In the genomic region with DNA sequence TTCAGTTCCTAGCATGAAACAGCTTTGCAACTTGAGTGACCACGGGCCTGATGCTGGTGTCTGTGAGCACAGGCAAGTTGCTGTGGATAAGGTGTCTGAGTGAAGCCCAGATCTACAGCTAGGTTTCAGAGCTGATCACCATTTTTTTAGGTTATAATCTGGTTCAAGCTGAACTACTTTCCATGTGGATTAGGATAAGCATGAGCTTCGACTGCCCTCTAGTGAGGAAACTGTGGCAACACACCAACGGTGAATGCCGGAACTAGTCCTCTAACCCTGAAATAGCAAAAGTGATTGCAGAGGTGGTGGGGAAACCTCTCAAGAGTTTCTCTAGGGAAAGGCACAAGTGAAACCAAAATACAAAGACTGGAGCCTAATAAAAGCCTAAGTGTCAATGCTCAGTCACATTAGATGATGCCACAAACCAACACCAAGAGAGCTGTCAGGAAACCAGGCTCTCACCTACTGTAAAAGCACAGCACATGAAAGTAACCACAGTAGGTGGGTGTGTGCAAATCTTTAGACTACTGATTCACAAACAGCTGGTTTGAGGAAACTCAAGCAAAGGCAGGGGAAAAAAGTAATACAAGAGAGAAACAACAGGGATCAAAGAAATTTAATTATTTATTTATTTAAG, we compare ENCODE assay signal across 9 mouse cellular contexts.
A peak's percentile ranks its signal among the peaks of the same experiment; 100 is the strongest.
DNase-seq lines count a peak whose midpoint lies in the region; ATAC-seq and TF ChIP-seq lines count a peak whose summit lies in the region.
"Had no signal": no experiment of that assay in that cellular context is flagged by ENCODE, and none has a peak within 500 bp of the region (broad histone marks: within the 10 kb centered on the region; RNA-seq: fewer than 3 reads in every experiment).

No protein-coding gene starts in this region.

- no peak overlapping the region for H3K4me2 ChIP-seq in forebrain, embryonic 11.5 days (ENCODE audit: low read depth, low read length, severe bottlenecking)
- H3K4me2 ChIP-seq: heart, embryonic 15.5 days had no signal

- peak; percentile 96 for TF ChIP-seq CTCF in layer of hippocampus, adult 2 months (conservative IDR thresholded peaks at IDR 0.05)

- no peaks in the 10 kb centered on the region for H3K9me3 ChIP-seq in forebrain, embryonic 11.5 days (ENCODE audit: control insufficient read depth, low read length)
- no peaks in the 10 kb centered on the region for H3K9me3 ChIP-seq in hindbrain, embryonic 10.5 days
- H3K9me3 ChIP-seq: heart, embryonic 15.5 days had no signal

- WGBS in forebrain, embryonic 11.5 days = 32% methylated on average over 4 of the region's 4 CpGs
- WGBS in hindbrain, embryonic 10.5 days = 34% methylated on average over 4 of the region's 4 CpGs

- H3K27me3 ChIP-seq in forebrain, embryonic 11.5 days (ENCODE audit: control insufficient read depth, insufficient read depth, low read length) = no peaks in the 10 kb centered on the region
- H3K27me3 ChIP-seq in hindbrain, embryonic 10.5 days (ENCODE audit: insufficient read depth, poor library complexity, severe bottlenecking) = no peaks in the 10 kb centered on the region
- H3K27me3 ChIP-seq: heart, embryonic 15.5 days had no signal

- no peak overlapping the region for H3K9ac ChIP-seq in forebrain, embryonic 11.5 days (ENCODE audit: low read length)
- H3K9ac ChIP-seq: heart, embryonic 15.5 days had no signal

- no peak overlapping the region for H3K27ac ChIP-seq in forebrain, embryonic 11.5 days (ENCODE audit: low read depth, low read length)
- H3K27ac ChIP-seq in hindbrain, embryonic 10.5 days = no peak overlapping the region
- no peak overlapping the region for H3K27ac ChIP-seq in layer of hippocampus, adult 2 months
- H3K27ac ChIP-seq: heart, embryonic 15.5 days had no signal

- H3K4me3 ChIP-seq in forebrain, embryonic 11.5 days (ENCODE audit: low read depth, low read length) = no peak overlapping the region
- H3K4me3 ChIP-seq in hindbrain, embryonic 10.5 days = no peak overlapping the region
- no peak overlapping the region for H3K4me3 ChIP-seq in layer of hippocampus, adult 2 months
- H3K4me3 ChIP-seq: heart, embryonic 15.5 days had no signal

- ATAC-seq in forebrain, embryonic 11.5 days (replicated peaks; ENCODE audit: low FRiP score) = peak; percentile 49; the same call in 1 of the 2 replicates
- ATAC-seq in activated CD4-positive, CD25-positive, alpha-beta regulatory T cell, adult 4 months = no peak

- no peaks in the 10 kb centered on the region for H3K4me1 ChIP-seq in forebrain, embryonic 11.5 days (replicated peaks; ENCODE audit: control insufficient read depth, insufficient read depth, low read length)
- H3K4me1 ChIP-seq in hindbrain, embryonic 10.5 days (replicated peaks) = no peaks in the 10 kb centered on the region
- H3K4me1 ChIP-seq: heart, embryonic 15.5 days had no signal

- H3K36me3 ChIP-seq in forebrain, embryonic 11.5 days (ENCODE audit: control insufficient read depth, insufficient read depth, low read length) = no peaks in the 10 kb centered on the region
- no peaks in the 10 kb centered on the region for H3K36me3 ChIP-seq in hindbrain, embryonic 10.5 days
- H3K36me3 ChIP-seq: heart, embryonic 15.5 days had no signal

- peak; percentile 36 for DNase-seq in Muller cell, postnatal 12 days (ENCODE audit: inconsistent ontology term)
- peak; percentile 46 for DNase-seq in brain, embryonic 18.5 days (ENCODE audit: low read depth, low spot score)
- peak; percentile 67 for DNase-seq in forebrain, embryonic 11.5 days (ENCODE audit: low spot score)
- peak; percentile 65 for DNase-seq in hindbrain, embryonic 10.5 days (ENCODE audit: low spot score)
- DNase-seq in layer of hippocampus, adult 2 months (ENCODE audit: low spot score in 2 of 2) = peak; percentile 55 to 75
- peak; percentile 62 for DNase-seq in lung, postnatal 14 days
- DNase-seq in retina, postnatal 1 day = peak; percentile 78
